In genomic region chr8:128451121-128451520, GRCm38 (mm10) we compare ENCODE assay signal across 12 mouse cellular contexts.
A peak's percentile ranks its signal among the peaks of the same experiment; 100 is the strongest.
DNase-seq lines count a peak whose midpoint lies in the region; ATAC-seq and TF ChIP-seq lines count a peak whose summit lies in the region.
"Had no signal": no experiment of that assay in that cellular context is flagged by ENCODE, and none has a peak within 500 bp of the region (broad histone marks: within the 10 kb centered on the region; RNA-seq: fewer than 3 reads in every experiment).

No protein-coding gene starts in this region.

- H3K9ac ChIP-seq in forebrain, embryonic 15.5 days (replicated peaks): no peak overlapping the region
- H3K9ac ChIP-seq in forebrain, embryonic 11.5 days (ENCODE audit: low read length): no peak overlapping the region
- no peak overlapping the region for H3K9ac ChIP-seq in kidney, embryonic 15.5 days
- no peak overlapping the region for H3K9ac ChIP-seq in hindbrain, postnatal 0 days (replicated peaks; ENCODE audit: low read length)

- H3K4me3 ChIP-seq in forebrain, embryonic 15.5 days: no peak overlapping the region
- H3K4me3 ChIP-seq in forebrain, embryonic 11.5 days (ENCODE audit: low read depth, low read length): no peak overlapping the region
- no peak overlapping the region for H3K4me3 ChIP-seq in kidney, embryonic 15.5 days (replicated peaks)
- no peak overlapping the region for H3K4me3 ChIP-seq in kidney, adult 2 months (ENCODE audit: insufficient read depth, low read depth, low read length)
- H3K4me3 ChIP-seq in hindbrain, postnatal 0 days (ENCODE audit: low read length): no peak overlapping the region
- H3K4me3 ChIP-seq: forebrain, embryonic 10.5 days; megakaryocyte, embryonic 14.5 days had no signal

- CTCF ChIA-PET in Patski (lab: Charles Lee): interaction anchor here (0.9 to 1.7 kb wide), 5 partner anchors 16 to 88 kb away, joined by 3 to 9 read pairs (median 5); no protein-coding TSS in a partner anchor

- 75% methylated on average over 1 of the region's 1 CpGs for WGBS in forebrain, embryonic 15.5 days
- 57% methylated on average over 1 of the region's 1 CpGs for WGBS in forebrain, embryonic 11.5 days
- 22% methylated on average over 1 of the region's 1 CpGs for WGBS in kidney, embryonic 15.5 days
- 38% methylated on average over 1 of the region's 1 CpGs for WGBS in kidney, adult 2 months
- WGBS in hindbrain, postnatal 0 days: 55% methylated on average over 1 of the region's 1 CpGs

- TF ChIP-seq POLR2A in kidney, adult 2 months (IDR thresholded peaks at IDR 0.05; ENCODE audit: low read depth, low read length): no peak

- no peak for ATAC-seq in forebrain, embryonic 15.5 days (replicated peaks)
- ATAC-seq in forebrain, embryonic 11.5 days (replicated peaks; ENCODE audit: low FRiP score): no peak
- ATAC-seq in kidney, embryonic 15.5 days (replicated peaks; ENCODE audit: low FRiP score): 0 out of 2 replicates have a peak, but pooled peaks have one; percentile 49
- ATAC-seq in Patski: peak; percentile 44
- ATAC-seq in hindbrain, postnatal 0 days: no peak
- no peak for ATAC-seq in megakaryocyte progenitor cell, adult 5-6 weeks (replicated peaks; ENCODE audit: poor library complexity)

- no peaks in the 10 kb centered on the region for H3K27me3 ChIP-seq in forebrain, embryonic 15.5 days
- H3K27me3 ChIP-seq in forebrain, embryonic 11.5 days (ENCODE audit: control insufficient read depth, insufficient read depth, low read length): no peaks in the 10 kb centered on the region
- H3K27me3 ChIP-seq in kidney, embryonic 15.5 days: no peaks in the 10 kb centered on the region
- no peaks in the 10 kb centered on the region for H3K27me3 ChIP-seq in kidney, adult 2 months (replicated peaks; ENCODE audit: control insufficient read depth, insufficient read depth, low read length)
- no peaks in the 10 kb centered on the region for H3K27me3 ChIP-seq in Patski
- H3K27me3 ChIP-seq in hindbrain, postnatal 0 days (ENCODE audit: insufficient read depth, low read length): no peaks in the 10 kb centered on the region
- H3K27me3 ChIP-seq: megakaryocyte, embryonic 14.5 days had no signal

- POLR2A ChIA-PET in Patski (lab: Charles Lee): interaction anchor here (0.6 to 1.1 kb wide), 3 partner anchors 16 to 61 kb away, joined by 3 to 4 read pairs (median 4); no protein-coding TSS in a partner anchor

- H3K9me3 ChIP-seq in forebrain, embryonic 15.5 days: no peaks in the 10 kb centered on the region
- no peaks in the 10 kb centered on the region for H3K9me3 ChIP-seq in forebrain, embryonic 11.5 days (ENCODE audit: control insufficient read depth, low read length)
- no peaks in the 10 kb centered on the region for H3K9me3 ChIP-seq in kidney, embryonic 15.5 days (replicated peaks)
- no peaks in the 10 kb centered on the region for H3K9me3 ChIP-seq in hindbrain, postnatal 0 days (ENCODE audit: low read length)
- H3K9me3 ChIP-seq: forebrain, embryonic 10.5 days; megakaryocyte, embryonic 14.5 days had no signal

- no peak overlapping the region for H3K4me2 ChIP-seq in forebrain, embryonic 15.5 days (replicated peaks)
- H3K4me2 ChIP-seq in forebrain, embryonic 11.5 days (ENCODE audit: low read depth, low read length, severe bottlenecking): no peak overlapping the region
- H3K4me2 ChIP-seq in kidney, embryonic 15.5 days: no peak overlapping the region
- no peak overlapping the region for H3K4me2 ChIP-seq in hindbrain, postnatal 0 days (ENCODE audit: low read depth, low read length)

- H3K36me3 ChIP-seq in forebrain, embryonic 15.5 days: no peaks in the 10 kb centered on the region
- H3K36me3 ChIP-seq in forebrain, embryonic 11.5 days (ENCODE audit: control insufficient read depth, insufficient read depth, low read length): no peaks in the 10 kb centered on the region
- H3K36me3 ChIP-seq in kidney, embryonic 15.5 days: peaks cover 25% of the 10 kb centered on the region
- H3K36me3 ChIP-seq in kidney, adult 2 months (ENCODE audit: control insufficient read depth, insufficient read depth, low read length): no peaks in the 10 kb centered on the region; the same call in 1 of the 2 replicates
- no peaks in the 10 kb centered on the region for H3K36me3 ChIP-seq in hindbrain, postnatal 0 days (ENCODE audit: insufficient read depth, low read length)
- H3K36me3 ChIP-seq: forebrain, embryonic 10.5 days had no signal

- in situ Hi-C loops in Patski (cut with MboI; ENCODE audit: low pct_unique_long_range_greater_than_20kb): loop anchor here (5.0 kb wide), 1 partner anchor 36 kb away; no protein-coding TSS in a partner anchor

- peak overlapping the region; percentile 39; the same call in 1 of the 2 replicates for H3K27ac ChIP-seq in forebrain, embryonic 15.5 days (replicated peaks)
- no peak overlapping the region for H3K27ac ChIP-seq in forebrain, embryonic 11.5 days (ENCODE audit: low read depth, low read length)
- H3K27ac ChIP-seq in kidney, embryonic 15.5 days: peak overlapping the region; percentile 89
- no peak overlapping the region for H3K27ac ChIP-seq in kidney, adult 2 months (ENCODE audit: insufficient read depth, low read depth, low read length)
- peak overlapping the region; percentile 60; the same call in 1 of the 2 replicates for H3K27ac ChIP-seq in hindbrain, postnatal 0 days

- no peak for DNase-seq in forebrain, embryonic 11.5 days (ENCODE audit: low spot score)
- no peak for DNase-seq in kidney, adult 2 months
- peak; percentile 42 for DNase-seq in Patski (ENCODE audit: low read depth, low spot score)
- no peak for DNase-seq in hindbrain, postnatal 0 days (ENCODE audit: low spot score)
- DNase-seq in layer of hippocampus, adult 8-10 months (ENCODE audit: low spot score in 2 of 2): no peak
- DNase-seq: gastrocnemius, postnatal 36 days; thymus, postnatal 36 days had no signal

- TF ChIP-seq CTCF in kidney, adult 2 months (conservative IDR thresholded peaks at IDR 0.05; ENCODE audit: insufficient read depth, insufficient read length, low read depth, low read length): no peak
- TF ChIP-seq CTCF in Patski (IDR thresholded peaks at IDR 0.05): no peak
- TF ChIP-seq CTCF in hindbrain, postnatal 0 days (IDR thresholded peaks at IDR 0.05; ENCODE audit: low read depth): no peak

- H3K4me1 ChIP-seq in forebrain, embryonic 15.5 days: peaks cover 3% of the 10 kb centered on the region; the same call in 1 of the 2 replicates
- no peaks in the 10 kb centered on the region for H3K4me1 ChIP-seq in forebrain, embryonic 11.5 days (replicated peaks; ENCODE audit: control insufficient read depth, insufficient read depth, low read length)
- peaks cover 19% of the 10 kb centered on the region for H3K4me1 ChIP-seq in kidney, embryonic 15.5 days
- no peaks in the 10 kb centered on the region; the same call in 1 of the 2 replicates for H3K4me1 ChIP-seq in kidney, adult 2 months (ENCODE audit: control insufficient read depth, insufficient read depth, low read length)
- H3K4me1 ChIP-seq in hindbrain, postnatal 0 days (ENCODE audit: insufficient read depth, low read length): 0 out of 2 replicates have a peak, but pooled peaks cover 5% of the 10 kb centered on the region

Comparison
In these comparisons a context has a peak if more than half of its experiments do, and no peak if none do; other contexts are left out.
1. H3K27ac ChIP-seq: peak in forebrain, embryonic 15.5 days (single experiment), kidney, embryonic 15.5 days (single experiment) and hindbrain, postnatal 0 days (single experiment); none in forebrain, embryonic 11.5 days (single experiment) and kidney, adult 2 months (single experiment).
2. ATAC-seq: peak in kidney, embryonic 15.5 days (single experiment) and Patski (single experiment); none in forebrain, embryonic 15.5 days (single experiment), forebrain, embryonic 11.5 days (single experiment), hindbrain, postnatal 0 days (single experiment) and megakaryocyte progenitor cell, adult 5-6 weeks (single experiment).